Mouse (Mus musculus) C2C12 (cell line): Measurements from ENCODE around the gene Apoc2. TPM values are rescaled to one million over a fixed set of nuclear protein-coding genes. Genes with fewer than 3 reads are reported as not detected.

Experiments used
- H3K27me3 ChIP-seq: one replicate; pipeline ENCODE4 v1.6.1; 2011; ENCODE audit not compliant: control insufficient read depth, insufficient read depth, insufficient read length
- H3K36me3 ChIP-seq: one replicate; pipeline ENCODE4 v1.6.1; 2011; ENCODE audit not compliant: control insufficient read depth, insufficient read depth
- H3K4me3 ChIP-seq: one replicate; pipeline ENCODE4 v1.5.1; 2011; ENCODE audit warnings: mild to moderate bottlenecking, control low read depth; ENCODE audit not compliant: poor library complexity, insufficient read depth, severe bottlenecking
- H3K79me2 ChIP-seq: one replicate; pipeline ENCODE4 v1.6.1; 2011; ENCODE audit not compliant: control insufficient read depth, insufficient read depth
- H3K79me3 ChIP-seq: one replicate; pipeline ENCODE4 v1.6.1; 2011; ENCODE audit warnings: low read depth, control low read depth
- H3ac ChIP-seq: one replicate; pipeline ENCODE3; 2011; ENCODE audit warnings: low read depth; ENCODE audit not compliant: control insufficient read depth, insufficient read length
- CEBPB ChIP-seq: IDR thresholded peaks from one replicate; pipeline ENCODE4 v1.6.1; 2011; ENCODE audit warnings: low read depth, mild to moderate bottlenecking, control low read depth, moderate library complexity
- CTCF ChIP-seq: IDR thresholded peaks from one replicate; pipeline ENCODE4 v1.5.1; 2011; ENCODE audit not compliant: control insufficient read depth, insufficient read depth, insufficient read length
- FOSL1 ChIP-seq: IDR thresholded peaks from one replicate; pipeline ENCODE4 v1.8.0; 2011; ENCODE audit warnings: mild to moderate bottlenecking, low read length; ENCODE audit not compliant: poor library complexity, insufficient read depth, severe bottlenecking
- MAX ChIP-seq: IDR thresholded peaks from one replicate; pipeline ENCODE4 v1.6.1; 2011; ENCODE audit warnings: mild to moderate bottlenecking, control low read depth
- MYOD1 ChIP-seq: IDR thresholded peaks from one replicate; pipeline ENCODE4 v1.6.1; 2011; ENCODE audit warnings: low read depth; ENCODE audit not compliant: control insufficient read depth, insufficient read length
- MYOG ChIP-seq: IDR thresholded peaks from one replicate; pipeline ENCODE4 v1.6.1; 2011; ENCODE audit not compliant: control insufficient read depth, insufficient read length; ENCODE audit errors: extremely low read depth
- USF1 ChIP-seq: IDR thresholded peaks from one replicate; pipeline ENCODE4 v1.6.1; 2011; ENCODE audit warnings: low read depth, mild to moderate bottlenecking, control low read depth, moderate library complexity
- polyA plus RNA-seq: library from polyadenylated mRNA; unstranded; fragments of >200 nt; fragmentation: generic; extraction: Trizol; gene quantifications from one replicate; pipeline ENCODE4 v1.2.1, GENCODE M21; 2012; ENCODE audit warnings: missing spikeins

Apoc2 gene
- polyA plus RNA-seq, 1 experiment: not detected

DNA sequence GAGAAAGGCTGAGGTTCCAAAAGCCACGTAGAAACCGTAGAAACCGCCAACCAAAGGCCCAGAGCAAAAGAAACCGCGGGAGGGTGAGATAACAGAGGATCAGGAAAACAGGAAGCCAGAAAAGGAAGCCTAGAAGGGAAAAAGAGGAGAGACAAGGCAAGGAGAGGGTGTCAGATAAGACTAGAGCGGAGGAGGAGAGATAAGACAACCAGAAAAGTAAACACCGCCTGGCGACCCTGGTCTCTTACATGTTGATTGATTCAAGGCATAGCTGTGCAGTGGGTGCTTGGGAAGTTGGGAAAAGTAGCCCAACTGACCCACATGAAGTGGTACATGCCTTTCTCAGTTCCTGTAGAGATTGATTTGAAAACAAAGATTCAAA is 17.5 kb upstream of the Apoc2 start:
- Histone ChIP-seq H3K36me3 (no peaks in the 10 kb centered on the region), H3K27me3 (no peaks in the 10 kb centered on the region), H3K79me2 (no peaks in the 10 kb centered on the region), H3K4me3 (no peak overlapping the region), H3ac (no peak overlapping the region), H3K79me3 (no peaks in the 10 kb centered on the region)
- TF ChIP-seq MYOG: no peak
- TF ChIP-seq MAX: no peak
- TF ChIP-seq USF1: no peak
- no peak for TF ChIP-seq CEBPB
- no peak for TF ChIP-seq FOSL1
- no peak for TF ChIP-seq MYOD1
- no peak for TF ChIP-seq CTCF

DNA sequence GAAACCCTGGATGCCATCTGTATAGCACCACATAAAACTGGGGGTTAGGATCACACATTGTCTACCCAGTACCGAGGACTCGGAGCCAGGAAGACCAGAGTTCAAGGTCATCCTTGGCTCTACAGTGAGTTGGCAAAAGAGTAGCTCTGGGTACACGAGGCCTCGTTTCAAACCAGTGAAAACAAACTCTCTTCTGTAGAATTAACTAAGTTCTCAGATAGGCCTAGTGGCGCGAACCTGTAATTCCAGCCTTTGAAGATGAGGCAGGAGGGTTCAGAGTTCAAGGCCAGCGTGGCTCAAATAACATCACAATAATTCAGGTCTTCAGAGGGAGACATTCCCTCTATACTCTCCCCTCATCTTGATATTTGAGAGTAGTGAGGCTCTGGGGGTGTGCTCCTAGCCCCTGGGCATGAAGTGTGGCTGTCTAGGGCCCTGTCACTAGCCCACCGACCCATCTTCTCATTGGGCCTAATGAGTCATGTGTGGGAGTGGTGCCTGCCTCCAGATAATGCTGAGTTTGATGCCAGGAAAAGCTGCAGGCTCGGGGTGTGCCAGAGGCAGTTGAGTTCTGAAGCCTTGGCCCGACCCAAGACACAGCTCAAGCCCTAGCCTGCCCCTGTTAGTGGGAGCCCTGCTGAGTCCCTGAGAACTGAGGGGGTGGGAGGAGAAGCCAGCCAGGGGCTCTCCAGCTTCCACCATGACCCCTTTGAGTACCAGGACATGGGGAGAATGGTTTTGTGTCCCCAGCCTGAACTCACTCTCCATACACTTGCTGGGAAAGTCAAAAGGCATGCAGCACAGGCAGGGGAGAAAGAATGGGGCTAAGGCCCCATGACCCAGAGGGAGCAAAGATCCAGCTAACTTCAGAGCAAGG is 16.8 kb upstream of the Apoc2 start:
- Histone ChIP-seq H3K79me2 (no peaks in the 10 kb centered on the region), H3K36me3 (no peaks in the 10 kb centered on the region), H3K79me3 (no peaks in the 10 kb centered on the region), H3ac (no peak overlapping the region), H3K4me3 (no peak overlapping the region), H3K27me3 (no peaks in the 10 kb centered on the region)
- no peak for TF ChIP-seq USF1
- no peak for TF ChIP-seq MAX
- TF ChIP-seq MYOD1: no peak
- TF ChIP-seq CTCF: no peak
- no peak for TF ChIP-seq CEBPB
- no peak for TF ChIP-seq MYOG
- no peak for TF ChIP-seq FOSL1

DNA sequence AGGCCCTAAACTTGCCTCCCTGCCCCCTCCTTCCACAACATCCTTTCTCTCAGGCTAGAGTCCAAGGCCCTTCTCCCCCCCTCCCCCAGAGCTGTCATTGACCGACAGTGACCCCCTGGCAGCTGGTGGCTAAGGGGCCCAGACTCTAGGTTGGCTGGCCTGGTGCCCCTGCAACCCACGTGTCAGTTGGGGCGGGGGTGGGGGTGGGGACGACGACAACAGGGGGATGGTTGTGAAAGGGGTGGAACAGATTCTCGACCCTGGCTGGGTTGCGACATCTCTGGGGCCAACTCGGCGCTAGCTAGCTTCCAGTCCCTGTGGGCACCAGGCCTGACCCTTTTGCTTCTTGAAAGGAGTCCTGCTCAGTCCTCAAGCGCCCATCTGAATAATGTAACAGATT is 15.7 kb upstream of the Apoc2 start:
- Histone ChIP-seq H3K27me3 (peaks cover 4% of the 10 kb centered on the region), H3ac (no peak overlapping the region), H3K79me3 (no peaks in the 10 kb centered on the region), H3K36me3 (no peaks in the 10 kb centered on the region), H3K79me2 (no peaks in the 10 kb centered on the region), H3K4me3 (no peak overlapping the region)
- TF ChIP-seq USF1 (no peak), MYOD1 (no peak), CEBPB (no peak), FOSL1 (no peak), MYOG (no peak), MAX (no peak), CTCF (no peak)

DNA sequence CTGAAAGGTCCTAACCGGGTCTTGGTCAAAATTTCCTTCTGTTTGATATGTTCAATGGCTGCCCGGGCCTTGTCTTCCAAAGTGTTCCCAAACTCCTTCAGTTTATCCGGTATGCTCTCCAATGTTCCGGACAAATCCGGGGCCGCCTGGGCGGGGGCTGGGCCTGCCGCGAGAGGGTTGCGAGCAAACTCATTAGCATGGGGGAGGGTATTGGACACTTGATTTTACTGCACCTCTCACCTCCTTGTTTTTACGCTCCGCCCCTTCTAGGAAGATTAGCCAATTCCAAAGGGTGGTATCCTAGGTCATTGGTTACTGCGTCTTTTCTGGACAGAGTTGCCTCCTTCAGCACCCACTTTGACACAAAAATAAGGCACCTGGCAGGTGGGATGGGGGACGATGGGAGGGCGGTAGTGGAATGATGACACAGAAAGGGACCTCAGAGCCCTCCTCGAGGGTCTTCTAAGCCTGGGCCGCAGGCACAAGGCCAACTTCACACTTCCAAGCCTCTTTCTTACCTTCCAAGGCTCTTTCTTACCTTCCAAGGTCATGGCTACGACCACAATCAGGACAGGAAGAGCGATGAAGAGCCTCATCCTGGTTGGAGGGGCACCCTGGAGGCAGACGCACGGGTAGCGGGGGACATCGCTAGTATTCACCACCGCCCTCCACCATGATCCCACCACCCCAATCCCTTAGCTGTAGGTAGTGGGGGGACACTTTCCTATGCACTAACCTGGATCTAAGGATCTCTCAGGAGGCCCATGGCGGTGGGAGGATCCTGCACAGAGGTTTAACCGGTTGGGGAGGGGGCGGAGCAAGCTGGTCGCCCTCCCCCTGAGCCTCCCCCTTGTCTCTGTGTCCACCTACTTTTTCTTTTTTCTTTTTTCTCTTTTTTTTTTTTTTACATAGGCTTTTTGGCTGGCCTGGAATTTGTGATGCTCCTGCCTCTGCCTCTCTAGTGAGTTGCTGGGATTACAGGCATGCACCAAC is 14.4 kb upstream of the Apoc2 start, which contains the start of gene Apoc1:
Gene Apoc1 (minus strand): TSS at position 788 of the 993 bp plus-strand sequence.
- H3K79me3 ChIP-seq: no peaks in the 10 kb centered on the region
- H3K4me3 ChIP-seq: no peak within 1 kb of the TSS
- no peak for TF ChIP-seq MYOD1
- TF ChIP-seq USF1: no peak
- TF ChIP-seq MYOG: no peak
- no peak for TF ChIP-seq CEBPB
- no peak for TF ChIP-seq FOSL1
- no peak within 1 kb of the TSS for H3ac ChIP-seq
- H3K27me3 ChIP-seq: peaks cover 4% of the 10 kb centered on the region
- no peaks in the 10 kb centered on the region for H3K79me2 ChIP-seq
- H3K36me3 ChIP-seq: no peaks in the 10 kb centered on the region

DNA sequence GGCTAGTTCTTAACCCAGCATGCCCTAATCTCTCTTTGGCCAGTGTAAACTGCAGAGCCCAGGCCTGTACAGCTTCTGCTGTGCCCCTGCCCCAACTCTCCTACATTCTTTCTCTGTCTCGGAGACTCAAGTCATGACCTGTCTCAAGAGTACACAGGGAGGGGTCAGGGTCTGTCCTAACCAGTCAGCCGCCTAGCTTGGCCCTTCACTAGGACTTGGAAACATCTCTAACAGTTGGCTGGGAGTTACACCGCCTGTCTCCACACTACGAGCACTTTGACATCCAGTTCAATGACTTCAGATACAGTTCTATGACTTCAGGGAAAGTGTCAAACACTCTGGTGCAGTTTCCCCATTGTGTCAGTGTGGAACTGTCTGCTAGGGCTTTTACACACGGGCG is 13.7 kb upstream of the Apoc2 start:
- Histone ChIP-seq H3K4me3 (no peak overlapping the region), H3K79me3 (no peaks in the 10 kb centered on the region), H3ac (no peak overlapping the region), H3K27me3 (peaks cover 4% of the 10 kb centered on the region), H3K36me3 (no peaks in the 10 kb centered on the region), H3K79me2 (no peaks in the 10 kb centered on the region)
- TF ChIP-seq FOSL1 (no peak), CTCF (no peak), MYOD1 (no peak), MYOG (no peak), MAX (no peak)
